Mouse (Mus musculus) lung, postnatal 0 days (tissue): ENCODE measurements around the gene Gm21987.

ENCODE experiments used
- CTCF ChIP-seq: IDR thresholded peaks from 2 replicates; pipeline ENCODE4 v1.5.1; 2016; ENCODE audit warnings: antibody characterized with exemption, mild to moderate bottlenecking
- EP300 ChIP-seq: IDR thresholded peaks from 2 replicates; pipeline ENCODE4 v1.6.1; 2016; ENCODE audit warnings: antibody characterized with exemption, mild to moderate bottlenecking, control low read depth

GRCm38 (mm10) chr16:38298410-38298809 lies 48.4 kb upstream of the Gm21987 start:
- TF ChIP-seq CTCF (no peak), EP300 (no peak)
